Mouse (Mus musculus): ENCODE results near the gene Ptn.
"Not testable (repeated sequence)": the region's sequence is repeated elsewhere in the genome, so short reads cannot be mapped to it uniquely, and the experiment has no call there.

The Ptn gene

DNA sequence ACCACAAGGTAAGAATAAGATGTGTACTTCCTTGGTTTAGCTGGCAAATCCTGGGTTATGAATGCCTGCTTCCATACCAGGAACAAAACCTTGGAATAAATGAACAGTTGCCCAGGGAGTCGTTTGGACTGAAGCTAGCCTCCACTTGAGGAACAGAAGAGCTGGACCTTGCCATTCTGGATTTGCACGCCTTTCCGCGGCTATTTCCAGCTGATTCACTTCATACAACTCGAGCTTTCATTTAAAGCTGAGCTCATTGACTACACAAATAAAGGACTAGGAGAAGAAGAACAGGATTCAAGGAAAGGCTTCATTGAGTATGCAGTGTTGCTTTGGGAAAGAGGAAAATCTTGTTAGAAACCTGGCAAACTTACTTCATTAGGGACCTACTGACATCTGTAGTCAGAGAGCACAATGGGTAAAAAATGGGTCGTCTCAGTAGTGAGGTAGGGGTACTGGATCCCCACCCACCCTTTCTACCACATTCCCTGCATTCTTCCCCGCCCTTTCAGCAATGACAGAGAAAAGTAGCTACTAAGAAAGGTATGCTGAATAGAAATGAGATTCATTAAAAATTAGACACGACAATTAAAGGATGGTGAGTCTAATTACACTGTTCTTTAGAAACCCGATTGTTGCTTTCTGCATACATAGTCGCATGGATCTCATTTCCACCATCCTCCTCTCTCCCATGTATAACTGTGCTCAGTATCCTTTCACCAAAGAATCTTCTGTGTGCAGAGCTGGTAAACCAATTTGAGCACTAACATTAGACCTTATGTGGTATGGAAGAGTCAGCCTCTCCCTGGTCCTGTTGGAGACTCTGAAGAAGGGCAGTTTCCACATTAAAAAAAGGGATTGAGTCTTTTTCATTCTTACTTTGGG, 54.8 kb downstream of the Ptn start:
- in situ Hi-C loops (cut with MboI, MseI): no loop called here

DNA sequence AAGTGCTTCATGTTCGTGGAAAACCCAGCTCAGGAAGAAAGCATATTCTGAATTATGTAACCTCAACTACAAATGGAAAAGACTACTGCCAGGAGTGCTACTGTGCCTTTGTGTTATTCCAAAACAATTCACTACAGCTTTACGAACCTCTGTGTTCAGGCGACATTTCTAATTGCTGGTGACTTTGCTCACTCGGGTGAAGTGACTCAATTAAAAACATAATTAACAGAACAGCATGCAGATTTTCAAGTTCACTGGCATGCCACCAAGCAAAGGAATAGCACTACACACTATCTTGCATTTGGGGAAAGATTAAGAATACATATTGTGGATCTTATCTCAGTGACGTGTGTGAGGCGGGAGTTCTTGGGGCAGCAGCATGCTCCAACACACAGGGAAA, 57.1 kb downstream of the Ptn start:
- in situ Hi-C loops (cut with MboI, MseI): no loop called here

DNA sequence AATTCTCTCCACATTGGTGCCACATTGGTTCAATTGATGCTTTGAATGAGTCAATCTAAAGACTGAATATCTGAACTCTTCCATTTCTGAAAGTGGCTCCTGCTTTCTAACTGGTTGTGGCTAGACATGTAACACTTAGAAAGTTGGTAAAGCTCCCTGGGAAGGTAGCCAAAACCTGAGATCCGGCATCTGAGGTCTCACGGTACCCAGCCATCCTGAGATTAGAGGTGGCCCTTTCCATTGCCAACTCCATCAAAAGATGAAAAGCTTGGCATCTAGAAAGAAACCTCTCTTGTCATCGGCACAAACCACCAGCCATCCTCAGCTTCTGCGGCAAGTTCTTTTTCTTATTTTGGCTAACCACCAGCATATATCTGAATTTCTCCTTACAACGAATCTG, 70.2 kb downstream of the Ptn start:
- in situ Hi-C loops (cut with MboI, MseI): no loop called here

DNA sequence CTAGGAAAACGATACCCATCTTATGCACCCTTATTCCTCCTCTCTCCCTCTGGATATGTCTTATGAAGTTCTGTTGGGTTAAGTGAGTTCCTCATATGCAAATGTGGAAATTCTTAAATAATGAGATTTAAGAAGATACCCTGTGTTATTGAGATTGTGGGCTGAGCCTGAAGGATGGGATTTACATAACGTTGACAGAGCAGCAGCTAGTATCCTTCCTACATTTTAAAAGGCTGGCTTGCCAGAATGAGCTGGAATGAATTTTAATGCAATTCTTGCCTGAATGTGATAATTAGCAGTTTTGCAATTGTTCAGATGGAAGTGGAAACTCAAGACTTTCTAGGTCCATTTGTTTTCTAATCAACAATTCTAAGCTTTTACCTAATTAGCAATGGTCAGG, 73.3 kb downstream of the Ptn start:
- in situ Hi-C loops (cut with MboI, MseI): no loop called here

DNA sequence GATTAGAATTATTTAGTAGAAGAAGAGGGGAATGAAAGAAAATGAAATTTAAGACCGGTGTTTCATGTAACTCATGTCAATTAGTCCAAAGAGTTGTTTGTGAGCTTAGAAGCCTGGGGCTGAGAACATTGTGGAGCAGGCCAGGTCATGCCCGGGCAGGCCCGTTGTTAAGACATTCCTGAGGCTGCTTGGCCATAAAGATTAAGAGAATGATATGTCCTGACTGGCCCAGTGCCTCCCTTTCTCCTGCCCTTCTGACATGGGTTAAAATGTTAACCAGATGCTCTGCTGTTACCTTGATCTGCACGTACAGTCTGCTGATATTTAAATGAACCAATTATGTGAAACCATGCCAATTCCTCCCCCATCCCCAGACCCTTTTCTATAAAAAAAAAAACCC, 74.4 kb downstream of the Ptn start:
- in situ Hi-C loops (cut with MboI, MseI): not testable (repeated sequence)

DNA sequence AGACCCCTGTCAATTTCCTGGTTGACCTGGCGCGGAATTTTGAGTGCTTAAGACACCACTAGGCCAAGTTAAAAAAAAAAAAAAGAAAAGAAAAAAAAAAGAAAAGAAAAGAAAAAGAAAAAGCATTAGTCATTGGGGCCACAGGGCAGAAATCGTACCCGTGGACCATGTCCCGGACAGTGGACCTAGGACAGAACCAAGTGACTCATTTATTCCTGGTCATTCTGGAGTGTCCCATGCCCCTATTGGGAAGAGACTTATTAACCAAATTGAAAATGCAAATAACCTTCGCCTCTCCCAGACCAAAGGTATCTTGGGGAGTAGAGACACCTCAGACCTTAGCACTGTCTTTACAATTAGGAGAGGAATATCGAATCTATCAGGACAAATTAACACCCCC, 80.2 kb downstream of the Ptn start:
- in situ Hi-C loops (cut with MboI, MseI): loop anchor here in 1 of 2 experiments (5.0 kb wide), 1 partner anchor 63 kb away; no protein-coding TSS in a partner anchor

DNA sequence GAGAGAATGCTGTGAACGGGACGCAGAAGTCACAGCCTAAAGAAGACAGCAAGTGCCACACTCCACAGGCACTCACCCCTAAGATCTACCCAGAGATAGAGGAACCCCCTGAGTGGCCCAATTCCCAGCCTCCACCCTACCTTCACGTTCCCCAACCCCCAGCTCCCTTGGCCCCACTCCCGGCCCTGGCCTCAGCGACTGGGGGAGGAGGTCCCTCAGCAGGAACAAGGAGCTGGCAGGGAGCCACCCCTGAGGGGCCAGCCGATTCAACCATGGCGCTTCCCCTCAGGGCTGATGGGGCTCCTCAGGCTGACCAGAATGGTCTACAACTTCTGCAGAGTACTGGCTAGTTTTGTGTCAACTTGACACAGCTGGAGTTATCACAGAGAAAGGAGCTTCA, 81.9 kb downstream of the Ptn start:
- in situ Hi-C loops (cut with MboI, MseI): loop anchor here in 1 of 2 experiments (5.0 kb wide), 1 partner anchor 61 kb away; no protein-coding TSS in a partner anchor

DNA sequence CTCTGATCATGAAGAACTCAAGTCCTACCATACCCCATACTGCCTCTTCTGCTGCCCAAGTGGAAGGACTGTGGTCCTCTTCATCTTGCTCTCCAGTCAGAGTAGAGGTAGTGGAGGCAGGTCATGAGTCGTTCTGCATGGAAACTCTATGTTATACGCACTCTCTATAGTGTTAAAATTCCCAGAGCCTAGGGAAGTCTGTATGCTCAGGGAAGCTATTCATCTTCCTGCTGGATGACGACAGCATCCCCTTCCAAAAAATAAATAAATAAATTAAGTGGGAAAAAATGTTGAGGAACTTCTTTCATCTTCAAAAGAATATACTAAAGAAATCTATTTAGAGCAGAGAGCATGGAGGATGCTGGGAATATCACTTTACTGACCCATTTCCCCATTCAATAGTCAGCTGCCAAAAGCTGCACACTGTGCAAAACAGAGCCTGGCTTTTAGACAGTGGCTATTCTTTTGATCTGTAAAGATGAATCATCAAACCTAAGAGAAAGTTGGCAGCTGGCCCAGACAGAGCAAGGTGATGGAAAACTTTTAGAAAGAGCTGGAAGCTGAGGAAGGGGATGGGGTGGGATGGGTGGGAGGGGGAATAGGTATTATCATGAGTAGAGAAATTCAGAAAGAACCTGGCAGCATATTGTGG, 84.4 kb downstream of the Ptn start:
- in situ Hi-C loops (cut with MboI, MseI): loop anchor here in 1 of 2 experiments (5.0 kb wide), 1 partner anchor 58 kb away; no protein-coding TSS in a partner anchor

DNA sequence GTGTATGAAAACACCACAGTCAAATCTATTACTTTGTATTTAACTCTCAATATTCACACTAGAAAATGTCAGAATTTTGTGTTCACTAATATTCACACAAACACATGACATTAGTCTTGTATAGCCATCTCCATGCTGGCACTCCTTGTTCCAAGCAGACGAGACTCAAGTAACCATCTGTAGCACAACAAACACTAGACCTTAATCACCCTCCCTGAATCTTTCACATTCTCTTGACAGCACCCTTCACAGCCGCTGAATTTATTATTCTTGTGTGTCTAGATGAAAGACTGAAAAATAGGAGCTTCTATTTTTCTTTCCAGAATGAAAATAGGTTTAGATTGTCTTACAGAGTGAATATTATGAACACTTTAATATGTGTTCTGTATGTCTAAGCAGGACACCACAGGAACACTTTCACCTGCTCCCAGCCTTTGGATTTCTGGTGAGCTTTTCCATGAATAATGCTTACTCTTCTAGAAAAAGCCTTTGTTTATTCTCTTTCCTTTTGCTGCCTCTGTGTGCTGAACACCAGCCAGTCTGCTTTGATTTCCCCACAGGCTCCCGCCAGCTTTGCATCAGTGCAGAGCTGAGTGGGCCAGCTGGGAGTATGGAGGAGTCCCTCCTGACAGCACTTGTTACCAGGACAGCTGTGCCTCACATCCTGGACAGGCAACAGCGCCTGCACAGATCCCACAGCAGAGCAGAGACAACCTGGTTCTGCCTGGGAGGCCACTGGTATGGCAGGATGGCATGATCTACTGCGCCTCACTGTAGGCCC, 87.1 kb downstream of the Ptn start:
- in situ Hi-C loops (cut with MboI, MseI): no loop called here

DNA sequence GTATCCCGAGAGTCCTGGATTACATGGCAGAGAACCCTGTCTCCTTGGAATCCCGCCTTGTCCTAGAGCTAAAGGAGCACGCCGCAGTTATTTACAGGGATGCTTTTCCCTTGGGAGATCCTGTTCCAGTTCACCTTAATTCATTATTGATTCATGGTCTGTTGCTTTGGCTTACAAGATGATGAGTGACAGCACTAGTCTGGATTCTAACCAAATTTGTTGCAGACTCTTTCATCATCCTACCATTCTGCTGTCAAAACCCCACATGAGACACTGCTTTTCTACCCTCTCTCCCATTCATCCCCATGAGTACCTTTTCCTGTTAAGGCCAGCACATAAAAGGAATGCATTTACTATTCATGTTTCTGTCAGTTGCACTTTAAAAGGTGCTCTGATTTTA, 96.7 kb downstream of the Ptn start:
- in situ Hi-C loops (cut with MboI, MseI): no loop called here

DNA sequence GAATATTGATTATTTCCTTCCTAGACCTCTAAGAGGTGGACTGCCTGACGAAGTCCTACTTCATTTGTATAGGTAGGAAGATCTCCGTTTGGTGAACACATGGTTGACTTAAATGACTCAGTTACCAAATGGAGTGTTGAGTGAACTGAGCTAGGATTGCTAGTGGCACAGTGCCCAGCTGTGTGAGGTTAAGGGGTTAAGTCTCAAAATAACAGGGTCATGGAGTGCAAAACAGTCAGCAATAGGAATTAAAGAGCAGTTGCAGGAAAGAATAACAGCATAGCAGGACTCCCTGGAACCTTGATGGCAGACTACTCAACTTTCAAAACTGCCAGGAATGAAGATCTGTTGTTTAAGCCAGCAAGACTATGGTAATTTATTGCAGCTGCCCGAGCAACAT, 114.5 kb downstream of the Ptn start:
- in situ Hi-C loops (cut with MboI, MseI): no loop called here

DNA sequence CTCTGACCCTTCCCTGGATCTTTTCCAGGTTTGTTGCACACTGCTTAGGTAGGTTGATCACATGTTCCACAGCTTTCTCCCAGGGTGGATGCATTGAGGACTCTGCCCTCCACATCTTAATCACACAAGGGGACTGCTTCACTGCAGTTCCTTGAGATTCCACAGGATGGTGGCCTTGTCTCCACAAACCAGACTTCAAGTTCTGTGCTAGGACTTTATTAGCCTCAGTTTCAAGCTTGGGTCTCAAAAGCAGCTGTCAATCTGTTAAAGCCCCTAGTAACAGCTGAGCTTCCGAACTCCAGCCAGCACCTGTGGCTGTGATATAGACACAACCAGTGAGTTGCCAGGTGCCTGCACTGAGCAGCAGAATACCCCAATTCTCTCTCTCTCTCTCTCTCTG, 118.5 kb downstream of the Ptn start:
- in situ Hi-C loops (cut with MboI, MseI): no loop called here

DNA sequence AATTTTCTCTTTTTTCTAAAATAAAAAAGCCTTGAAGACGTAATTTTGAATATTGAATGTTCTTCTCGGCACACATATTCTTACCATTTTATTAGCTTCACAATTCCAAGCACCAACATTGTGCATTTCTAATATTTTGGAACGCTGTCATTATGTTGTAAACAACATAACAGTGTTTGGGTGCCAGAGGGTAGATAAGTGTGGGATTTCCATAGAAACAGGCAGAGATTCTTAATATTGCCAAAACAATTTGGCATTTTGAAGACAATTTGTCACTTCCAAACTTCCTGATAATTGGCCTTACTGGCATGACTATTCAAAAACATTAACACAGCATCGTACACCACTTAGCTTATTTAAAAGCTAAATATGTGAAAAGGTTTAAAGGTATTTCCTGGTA, 119.1 kb downstream of the Ptn start:
- in situ Hi-C loops (cut with MboI, MseI): no loop called here

DNA sequence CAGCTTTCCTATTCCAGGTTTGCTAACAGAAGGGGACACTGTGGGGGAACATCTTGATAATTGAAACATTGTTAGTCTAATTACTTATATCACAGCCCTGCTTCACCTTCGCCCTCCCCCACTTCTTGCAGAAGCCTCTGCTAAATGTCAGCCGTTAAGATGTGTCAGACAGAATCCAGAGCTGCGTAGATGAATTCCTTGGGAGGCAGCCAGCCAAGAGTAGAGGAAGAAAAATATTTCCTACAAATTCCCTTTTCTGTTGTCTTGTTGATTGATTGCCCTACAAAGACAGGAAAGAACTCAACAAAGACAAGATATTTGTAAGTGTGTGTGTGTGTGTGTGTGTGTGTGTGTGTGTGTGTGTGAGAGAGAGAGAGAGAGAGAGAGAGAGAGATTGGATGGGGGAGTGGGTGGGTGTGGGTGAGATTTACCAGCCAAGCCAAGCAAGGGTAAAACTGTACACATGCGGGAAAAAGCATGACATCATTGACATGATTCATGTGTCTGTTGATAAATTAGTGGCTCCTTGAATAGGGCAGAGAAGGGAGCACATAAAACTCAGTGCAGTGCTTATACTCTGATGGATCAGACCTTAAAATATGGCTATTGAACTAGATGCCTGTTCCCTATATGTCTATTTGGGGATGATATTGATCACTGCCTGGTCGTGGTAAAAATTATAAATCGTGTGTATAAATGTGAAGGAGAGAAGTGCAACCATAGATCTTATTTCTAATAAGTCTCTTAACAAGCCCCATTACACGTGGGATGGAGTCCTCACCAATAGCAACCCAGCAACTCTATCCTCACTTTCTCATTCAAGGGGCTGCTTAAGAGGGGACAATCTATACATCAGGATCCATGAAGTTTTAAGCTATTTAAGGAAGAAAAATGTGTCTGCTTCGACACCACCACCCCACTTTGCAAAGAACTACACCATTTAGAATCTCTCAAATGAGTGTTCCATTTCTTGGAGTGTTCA, 133.0 kb downstream of the Ptn start:
- in situ Hi-C loops (cut with MboI, MseI): no loop called here

DNA sequence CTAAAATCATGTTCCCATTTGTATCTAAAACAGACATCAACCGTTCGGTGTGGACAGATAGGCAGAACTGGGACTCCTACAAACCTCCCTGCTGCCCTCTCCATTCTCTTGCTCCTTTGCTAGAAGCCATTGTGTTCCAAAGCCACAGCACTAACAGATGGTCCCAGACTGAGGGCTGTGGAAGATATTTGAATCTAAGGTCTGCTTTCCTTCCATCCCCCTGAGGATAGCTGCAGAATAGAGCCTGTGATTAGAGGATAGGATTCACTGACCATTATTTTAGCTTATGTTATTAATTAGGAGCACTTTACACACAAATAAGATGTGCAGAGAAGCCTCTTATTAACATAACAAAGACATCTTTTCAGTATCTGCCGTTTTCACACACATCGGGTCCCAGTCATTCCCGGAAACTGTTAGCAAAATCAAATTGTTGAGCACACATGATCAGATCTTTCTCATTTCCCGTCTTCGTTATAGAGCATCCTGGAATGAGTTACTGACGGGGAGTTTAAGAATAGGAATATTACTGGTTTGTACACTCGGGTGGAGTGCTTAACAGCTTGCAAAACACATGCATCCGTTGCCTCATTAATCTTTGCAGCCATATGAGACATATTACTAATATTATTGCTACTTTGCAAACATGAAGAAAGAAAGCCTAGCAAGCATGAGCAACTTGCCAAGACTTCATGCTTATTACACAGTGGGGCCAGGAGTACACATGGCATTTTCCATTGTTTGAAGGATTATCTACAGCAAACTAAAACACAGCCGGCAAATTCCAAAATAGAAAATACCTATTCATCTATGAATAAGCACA, 137.4 kb downstream of the Ptn start:
- in situ Hi-C loops (cut with MboI, MseI): no loop called here

DNA sequence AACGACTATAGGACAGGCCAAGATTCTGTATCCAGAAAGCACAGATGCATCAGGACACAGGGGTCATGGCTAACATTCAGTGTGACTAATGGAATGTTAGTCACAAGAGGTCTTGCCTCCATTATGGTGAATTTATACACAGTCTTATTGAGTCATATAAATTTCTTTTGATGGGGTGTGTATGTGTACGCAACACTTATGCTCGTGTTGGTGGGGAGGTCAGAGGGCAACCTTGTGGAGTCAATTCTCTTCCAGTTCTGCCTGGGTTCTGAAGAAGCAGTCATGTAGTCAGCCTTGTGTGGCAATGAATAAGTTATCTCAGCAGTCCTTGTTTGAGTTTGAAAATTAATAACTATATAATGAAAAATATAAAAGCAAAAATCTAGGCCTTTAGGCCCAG, 138.7 kb downstream of the Ptn start:
- in situ Hi-C loops (cut with MboI, MseI): no loop called here

Data from T-helper 17 cell (primary cell).